Mouse (Mus musculus): ENCODE measurements around the gene Manf.

DNA sequence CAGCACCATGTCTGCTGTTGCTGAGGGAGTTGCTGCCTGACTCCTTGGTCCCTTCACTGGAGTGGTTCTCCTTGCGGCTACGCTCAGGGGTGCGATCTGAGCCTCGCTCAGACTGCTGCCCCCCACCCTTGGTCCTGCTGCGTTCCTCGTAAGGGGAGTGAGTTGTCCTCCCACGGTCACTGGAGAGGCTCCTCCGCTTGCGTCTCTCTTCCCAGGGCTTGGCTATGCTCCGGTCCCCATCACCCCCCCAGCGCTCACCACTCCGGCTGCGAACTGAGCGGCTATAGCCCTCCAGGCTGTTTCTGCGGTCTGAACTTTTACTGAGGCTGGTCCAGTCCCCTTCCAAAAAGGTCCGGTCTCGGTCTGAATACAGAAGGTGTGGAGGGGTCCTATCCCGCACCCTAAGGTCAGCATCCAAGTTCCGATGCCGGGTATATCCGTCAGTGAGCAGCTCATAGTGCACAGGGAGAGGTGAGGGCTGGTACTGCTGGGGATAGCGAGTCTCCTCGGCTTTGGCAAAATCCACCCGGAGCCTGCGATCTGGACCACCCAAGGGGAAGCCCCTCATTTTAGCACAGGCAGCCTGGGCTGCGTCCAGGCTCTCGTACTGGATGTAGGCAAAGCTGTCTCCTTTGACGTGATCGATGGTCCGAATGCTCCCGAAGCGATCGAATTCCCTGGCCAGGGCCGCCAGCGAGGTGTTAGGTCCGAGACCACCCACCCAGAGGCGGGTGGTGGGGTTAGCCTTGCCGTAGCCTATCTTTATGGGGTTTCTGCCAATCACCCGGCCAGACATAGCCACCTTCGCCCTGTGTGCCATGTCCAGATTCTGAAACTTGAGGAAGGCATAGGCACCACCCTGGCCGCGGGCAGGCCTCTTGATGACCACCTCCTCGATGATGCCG is 6.5 kb downstream of the Manf start:
- TF ChIP-seq CTCF (IDR thresholded peaks at IDR 0.05; ENCODE audit: low read depth) (no peak), EP300 (IDR thresholded peaks at IDR 0.05; ENCODE audit: low read depth) (no peak)
